Mouse (Mus musculus) layer of hippocampus, adult 2 months (tissue): Measurements from ENCODE around the gene Triobp. TPM values are rescaled to one million over a fixed set of nuclear protein-coding genes. Genes with fewer than 3 reads are reported as not detected.

ENCODE experiments used
- DNase-seq, 2 experiments: peaks; one replicate each; pipeline ENCODE4 v3.0.0; 2022; ENCODE audit warnings: low spot score in 2 of 2
- H3K27ac ChIP-seq: fragments of 200-600 bp; 2 replicates; pipeline ENCODE4 v1.8.1; 2022
- H3K4me3 ChIP-seq: fragments of 200-600 bp; 2 replicates; pipeline ENCODE4 v1.8.1; 2022; ENCODE audit warnings: mild to moderate bottlenecking
- CTCF ChIP-seq: fragments of 200-600 bp; conservative IDR thresholded peaks from 2 replicates; pipeline ENCODE4 v1.8.1; 2022; ENCODE audit warnings: antibody characterized with exemption, mild to moderate bottlenecking, moderate library complexity
- long read RNA-seq, 2 experiments: library from polyadenylated mRNA; stranded (forward); transcript quantifications; one replicate each; pipeline ENCODE4 v2.0.0; 2021; ENCODE audit warnings: borderline mapping rate in 2 of 2
- total RNA-seq, 2 experiments: library from RNA; stranded (reverse); gene quantifications; 2 replicates each; pipeline ENCODE4 v1.2.3; 2021

Triobp gene
- total RNA-seq, result 10 to 100 TPM; 10.0 to 13.4 TPM
- long read RNA-seq, experiment 1, partial matches to known transcripts, result 1 of 4 reads
- long read RNA-seq, experiment 1, other reads (novel, unspliced or antisense), result 0 of 4 reads
- long read RNA-seq, experiment 2, transcript Triobp-201 (14 exons, 2,570 nt), result major isoform, 7 of 10 reads
- long read RNA-seq, experiment 2, partial matches to known transcripts, result 1 of 10 reads
- long read RNA-seq, experiment 2, other reads (novel, unspliced or antisense), result 2 of 10 reads

DNA sequence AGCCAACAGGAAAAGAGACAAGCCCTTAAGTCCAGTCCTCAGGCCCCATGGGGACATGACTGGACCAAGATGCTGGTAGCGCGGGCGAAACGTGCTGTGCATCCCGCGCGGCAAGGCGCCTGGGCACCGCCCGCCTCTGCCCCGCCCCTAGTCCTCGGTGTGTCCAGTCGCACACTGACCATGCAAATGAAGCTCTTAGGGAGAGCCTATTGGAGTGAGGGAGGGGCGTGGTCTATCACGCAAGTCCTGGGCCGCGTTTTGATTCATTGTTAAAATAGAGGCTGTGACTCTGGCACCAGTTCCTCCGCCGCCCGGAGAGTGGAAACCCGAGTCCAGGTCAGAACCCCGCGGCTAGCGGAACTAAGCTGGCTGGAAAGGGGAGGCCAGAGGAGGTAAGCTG is at the start of gene Triobp:
Triobp (plus strand) TSS at position 68 of the 400 bp plus-strand sequence.
- Histone ChIP-seq H3K27ac (no peak within 1 kb of the TSS), H3K4me3 (peak within 1 kb of the TSS; percentile 55)
- DNase-seq, result peak; percentile 64 to 84
- no peak for TF ChIP-seq CTCF

DNA sequence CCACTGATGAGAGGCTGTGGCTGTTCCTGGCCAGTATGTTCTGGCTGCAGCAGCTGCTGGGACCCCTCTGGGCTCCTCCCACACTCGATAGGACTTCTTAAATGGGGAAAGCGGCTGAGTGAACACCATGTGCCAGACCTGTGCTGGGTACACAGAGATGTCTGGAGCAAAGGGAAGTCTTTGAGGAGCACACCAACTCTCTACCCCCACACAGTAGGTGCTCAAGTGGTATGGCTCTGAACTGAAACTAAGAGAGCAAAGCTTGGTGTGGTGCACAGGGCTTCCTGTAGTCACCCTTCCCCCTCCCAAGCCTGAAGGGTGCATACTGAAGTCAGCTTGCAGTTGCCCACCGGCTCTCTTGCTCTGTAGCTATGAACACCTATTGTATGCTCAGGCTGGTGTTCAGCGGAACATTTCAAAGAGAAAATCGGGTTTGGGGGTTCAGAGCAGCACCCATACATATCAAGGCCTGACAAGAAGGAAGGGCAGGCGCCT is 49.0 kb upstream of the Triobp start:
- H3K27ac ChIP-seq, result peak overlapping the region; percentile 64; the same call in 1 of the 2 replicates
- DNase-seq, result no peak
- no peak for TF ChIP-seq CTCF
- H3K4me3 ChIP-seq, result no peak overlapping the region

DNA sequence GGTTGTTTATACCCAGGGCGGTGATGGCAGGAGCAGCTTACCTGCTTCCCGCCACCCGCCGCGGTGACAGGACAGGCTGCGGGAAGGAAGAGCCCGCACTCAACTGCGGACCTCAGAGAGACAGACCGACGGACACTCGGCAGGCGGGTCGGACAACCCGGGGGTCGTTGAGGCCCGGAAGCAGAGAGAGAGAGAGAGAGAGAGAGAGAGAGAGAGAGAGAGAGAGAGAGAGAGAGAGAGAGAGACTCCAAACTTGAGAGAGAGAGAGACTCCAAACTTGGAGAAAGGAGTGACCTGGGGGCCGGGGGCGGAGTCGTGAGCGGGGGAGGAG is 48.1 kb upstream of the Triobp start, which contains the start of gene Gm49510:
Gm49510 (plus strand) TSS at position 259 of the 331 bp plus-strand sequence.
- Histone ChIP-seq H3K27ac (peak within 1 kb of the TSS; percentile 93), H3K4me3 (peak within 1 kb of the TSS; percentile 87)
- no peak for TF ChIP-seq CTCF
- DNase-seq, result no peak

DNA sequence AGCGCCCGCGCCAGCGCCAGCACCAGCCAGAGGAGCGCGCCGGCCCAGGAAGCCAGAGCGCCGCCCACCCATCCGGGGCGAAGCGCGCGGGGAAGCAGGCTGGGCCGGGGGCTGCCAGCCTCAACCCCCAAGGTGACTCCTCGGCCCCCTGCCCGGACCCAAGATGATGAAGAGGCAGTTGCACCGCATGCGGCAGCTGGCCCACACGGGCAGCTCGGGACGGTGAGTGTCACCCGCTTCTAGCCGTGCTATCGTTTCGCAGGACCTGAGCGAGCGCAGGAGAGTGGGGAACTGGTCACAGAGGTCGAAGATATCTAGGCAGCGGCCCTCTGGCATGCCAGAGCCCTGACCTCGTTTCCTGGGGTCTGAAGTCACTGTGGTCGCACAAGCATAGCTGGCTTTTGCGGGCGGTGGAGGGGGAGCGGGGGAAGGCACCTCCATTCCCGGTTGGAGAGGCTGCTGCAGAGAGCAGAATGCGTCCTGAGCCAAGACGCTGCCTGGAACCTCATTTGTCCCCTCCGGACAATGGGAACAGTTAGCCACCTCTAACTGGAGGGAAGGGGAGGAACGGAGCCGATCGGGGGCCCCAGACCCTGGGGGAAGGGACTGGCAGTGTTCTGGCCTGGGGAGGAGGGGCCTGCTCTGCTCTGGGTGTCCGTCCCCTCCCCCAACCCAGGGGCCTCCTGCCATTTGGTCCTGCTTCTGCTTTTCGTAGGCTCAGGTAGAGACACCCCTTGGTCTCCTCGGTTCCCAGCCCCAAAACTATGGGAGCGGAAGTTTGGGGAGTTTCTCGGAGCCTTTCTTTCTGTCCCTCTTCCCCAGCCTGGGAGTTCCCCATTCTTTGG is 47.6 kb upstream of the Triobp start, which contains the start of gene Sh3bp1:
Sh3bp1 (plus strand) TSS at position 29 of the 845 bp plus-strand sequence.
- Histone ChIP-seq H3K4me3 (peak within 1 kb of the TSS; percentile 87), H3K27ac (peak within 1 kb of the TSS; percentile 93)
- DNase-seq, result peak in 1 of 2 experiments; percentile 57
- no peak for TF ChIP-seq CTCF

DNA sequence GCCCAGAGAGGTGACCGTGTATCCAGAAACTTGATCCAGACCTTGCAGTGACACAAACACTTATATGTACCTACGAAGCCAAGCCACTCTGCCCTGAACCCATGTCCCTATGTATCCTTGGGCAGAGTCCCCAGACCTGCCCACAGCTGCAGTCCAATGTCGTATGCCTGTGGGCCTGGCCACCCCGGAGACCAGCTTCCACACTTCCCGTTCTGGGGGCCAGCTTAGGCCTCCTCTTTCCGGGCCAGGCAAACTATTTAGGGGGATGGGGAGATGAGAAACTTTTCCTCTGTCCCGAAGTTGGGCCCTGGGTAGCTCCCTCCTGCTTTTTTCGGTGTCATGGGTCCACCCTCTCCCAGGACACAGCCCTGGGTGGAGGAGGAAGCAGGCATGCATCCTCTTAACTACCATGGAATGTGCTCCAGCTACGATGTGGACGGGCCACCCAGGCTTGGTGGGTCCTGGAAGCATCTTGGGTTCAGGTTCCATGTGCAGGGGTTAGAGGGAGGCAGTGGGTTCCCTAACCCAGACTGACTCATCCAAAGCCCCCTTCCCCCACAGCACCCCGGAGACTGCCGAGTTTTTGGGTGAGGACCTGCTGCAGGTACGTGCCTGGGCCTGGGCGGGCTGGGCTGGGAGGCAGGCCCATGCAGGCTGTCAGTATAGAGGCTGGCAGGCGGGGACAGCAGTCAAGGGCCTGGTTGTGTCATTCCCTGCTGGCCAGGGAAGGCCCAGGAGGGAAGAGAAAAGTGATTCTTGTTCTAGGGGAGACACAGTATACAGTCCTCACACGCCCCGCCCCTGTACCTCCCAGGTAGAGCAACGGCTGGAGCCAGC is 46.7 kb upstream of the Triobp start:
- DNase-seq, result no peak
- Histone ChIP-seq H3K27ac (peak overlapping the region; percentile 93), H3K4me3 (peak overlapping the region; percentile 87)
- TF ChIP-seq CTCF, result no peak

DNA sequence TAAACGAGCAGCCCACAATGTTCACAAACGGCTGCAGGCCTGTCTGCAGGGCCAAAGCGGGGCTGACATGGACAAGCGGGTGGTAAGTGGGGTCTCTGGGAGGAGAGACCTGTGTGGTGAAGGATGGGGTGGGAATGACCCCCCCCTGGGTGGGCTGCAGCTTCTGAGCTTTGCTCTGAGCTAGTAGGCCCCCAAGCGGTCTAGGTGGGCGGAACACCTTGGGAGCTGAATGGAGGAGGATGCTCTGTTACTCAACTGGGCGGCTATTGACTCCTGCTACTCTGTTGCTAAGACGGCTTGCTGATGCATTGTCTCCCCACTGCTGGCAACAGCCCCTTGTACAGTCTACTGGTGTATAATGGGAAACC is 46.1 kb upstream of the Triobp start:
- no peak for DNase-seq
- H3K4me3 ChIP-seq, result peak overlapping the region; percentile 87; the same call in 1 of the 2 replicates

DNA sequence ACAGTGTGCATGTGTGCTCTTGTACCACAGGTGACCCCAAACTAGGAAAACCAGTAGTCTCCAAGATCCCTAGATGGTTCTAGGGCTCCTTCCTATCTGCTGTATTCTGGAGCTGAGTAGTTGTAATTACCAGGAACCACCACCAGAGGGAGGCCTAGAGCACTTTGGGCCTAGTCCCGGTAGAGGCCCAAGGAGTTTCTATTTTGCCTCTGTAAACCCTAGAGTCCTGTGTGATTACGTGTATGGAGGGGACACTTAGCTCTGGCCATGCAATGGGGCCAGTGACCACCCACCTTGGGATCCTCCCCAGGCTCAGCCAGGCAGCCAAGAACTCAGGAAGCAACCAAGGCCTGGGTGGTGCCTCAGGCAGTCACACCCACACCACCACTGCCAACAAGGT is 44.3 kb upstream of the Triobp start:
- Histone ChIP-seq H3K27ac (no peak overlapping the region), H3K4me3 (no peak overlapping the region; the same call in 1 of the 2 replicates)
- peak; percentile 98 for TF ChIP-seq CTCF
- peak; percentile 83 to 92 for DNase-seq

More for the DNA sequence above, 46.1 kb upstream of the Triobp start:
- no peak overlapping the region for H3K27ac ChIP-seq
- no peak; the same call in 1 of the 2 replicates for TF ChIP-seq CTCF

DNA sequence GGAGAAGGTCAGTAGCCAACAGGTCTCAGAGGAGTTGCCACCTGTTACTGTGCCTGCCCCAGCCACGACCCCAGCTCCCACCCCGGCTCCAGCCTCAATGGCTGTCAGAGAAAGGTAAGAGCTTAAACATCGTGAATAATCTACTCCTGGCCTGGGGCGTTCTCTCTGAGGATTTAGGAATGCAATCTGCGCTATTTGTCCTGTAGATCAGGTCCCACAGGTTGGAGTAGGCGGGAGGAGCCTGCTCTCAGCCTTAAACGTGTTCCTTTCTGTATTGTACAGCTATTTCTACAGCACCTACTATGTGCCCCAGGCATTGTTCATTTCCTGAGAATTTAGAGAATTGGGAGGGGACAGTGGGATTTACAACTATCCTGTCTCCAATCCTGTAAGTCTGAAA is 39.1 kb upstream of the Triobp start:
- H3K4me3 ChIP-seq, result no peak overlapping the region
- H3K27ac ChIP-seq, result no peak overlapping the region
- DNase-seq, result no peak
- TF ChIP-seq CTCF, result no peak

DNA sequence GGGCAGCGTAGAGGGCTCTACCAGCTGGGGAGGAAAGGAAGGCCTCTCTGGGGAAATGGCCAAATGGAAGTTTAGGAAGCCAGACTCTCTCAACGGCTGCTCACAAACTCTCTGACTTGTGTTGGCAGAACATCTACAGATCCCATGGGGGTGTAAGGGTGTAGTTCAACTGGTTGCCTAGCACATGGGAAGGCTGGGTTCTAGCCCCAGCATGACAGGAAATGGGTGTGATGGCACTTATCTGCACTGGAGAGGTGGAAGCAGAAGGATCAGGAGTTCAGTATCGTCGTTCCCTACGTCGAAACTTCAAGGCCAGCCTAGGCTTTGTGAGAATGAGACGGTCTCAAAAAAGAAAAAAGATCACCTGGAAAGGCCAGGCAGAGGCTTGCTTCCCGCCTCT is 38.5 kb upstream of the Triobp start:
- TF ChIP-seq CTCF, result no peak
- Histone ChIP-seq H3K27ac (no peak overlapping the region), H3K4me3 (no peak overlapping the region)
- DNase-seq, result no peak

DNA sequence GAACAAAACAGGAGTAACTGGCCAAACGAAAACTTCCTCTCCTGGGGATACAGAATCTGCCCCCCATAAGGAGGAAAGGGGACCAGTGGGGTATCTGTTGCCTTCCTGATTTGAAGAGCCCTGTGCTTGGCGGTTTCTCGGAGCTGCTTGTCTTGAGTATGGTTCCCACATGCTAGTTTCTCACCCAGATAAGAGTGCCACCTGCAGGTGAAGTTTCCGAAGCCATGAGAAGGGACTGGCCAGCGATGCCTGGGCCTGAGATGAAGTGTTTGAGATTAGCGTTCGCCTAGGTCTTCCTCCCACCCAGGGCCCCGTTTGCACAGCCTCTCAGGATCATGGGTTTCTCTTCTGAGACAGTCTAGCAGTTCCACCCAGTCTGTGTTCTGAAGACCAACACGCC is 35.5 kb upstream of the Triobp start:
- no peak overlapping the region for H3K4me3 ChIP-seq
- no peak for DNase-seq
- H3K27ac ChIP-seq, result no peak overlapping the region
- TF ChIP-seq CTCF, result peak; percentile 67

DNA sequence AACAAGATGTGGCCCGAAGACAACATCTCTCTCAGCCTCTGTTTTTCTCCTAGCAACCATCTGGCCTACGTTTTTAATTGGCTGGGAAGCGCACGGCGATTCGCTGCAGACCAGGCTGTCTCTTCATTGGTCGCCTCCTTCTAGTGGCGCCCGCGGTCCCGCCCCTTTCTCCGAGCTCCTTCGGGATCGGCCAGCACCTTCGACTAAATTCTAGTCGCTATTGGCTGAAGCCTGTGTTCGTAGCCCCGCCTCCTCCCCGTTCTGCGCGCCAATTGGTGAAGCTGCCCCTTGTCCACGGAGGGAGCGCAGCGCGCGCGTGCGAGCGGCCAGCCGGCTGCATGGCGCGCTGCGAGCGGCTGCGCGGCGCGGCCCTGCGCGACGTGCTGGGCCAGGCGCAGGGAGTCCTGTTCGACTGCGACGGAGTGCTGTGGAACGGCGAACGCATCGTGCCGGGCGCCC is 33.9 kb upstream of the Triobp start, which contains the start of gene Pdxp:
Pdxp (plus strand) TSS at position 288 of the 459 bp plus-strand sequence.
- peak; percentile 96 to 98 for DNase-seq
- TF ChIP-seq CTCF, result no peak
- H3K4me3 ChIP-seq, result peak within 1 kb of the TSS; percentile 80
- H3K27ac ChIP-seq, result peak within 1 kb of the TSS; percentile 96

DNA sequence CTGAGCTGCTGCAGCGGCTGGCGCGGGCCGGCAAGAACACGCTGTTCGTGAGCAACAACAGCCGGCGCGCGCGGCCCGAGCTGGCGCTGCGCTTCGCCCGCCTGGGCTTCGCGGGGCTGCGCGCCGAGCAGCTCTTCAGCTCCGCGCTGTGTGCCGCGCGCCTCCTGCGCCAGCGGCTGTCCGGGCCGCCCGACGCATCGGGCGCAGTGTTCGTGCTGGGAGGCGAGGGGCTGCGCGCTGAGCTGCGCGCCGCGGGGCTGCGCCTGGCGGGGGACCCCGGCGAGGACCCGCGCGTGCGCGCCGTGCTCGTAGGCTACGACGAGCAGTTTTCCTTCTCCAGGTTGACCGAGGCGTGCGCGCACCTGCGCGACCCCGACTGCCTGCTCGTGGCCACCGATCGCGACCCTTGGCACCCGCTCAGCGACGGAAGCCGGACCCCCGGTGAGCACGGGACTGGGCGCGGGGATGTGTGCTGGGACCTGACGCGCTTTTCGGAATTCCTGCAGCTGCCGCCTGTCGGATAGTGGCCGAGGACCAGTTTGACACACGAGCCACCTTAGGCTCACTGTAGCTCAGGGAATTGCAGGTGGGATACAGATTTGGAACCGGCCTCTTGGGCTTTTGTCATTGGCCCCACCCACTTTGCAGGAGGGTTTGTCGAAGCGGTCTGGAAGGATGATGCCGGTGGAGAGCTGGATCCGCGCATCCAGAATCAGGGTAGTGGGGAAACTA is 33.3 kb upstream of the Triobp start:
- peak overlapping the region; percentile 96 for H3K27ac ChIP-seq
- H3K4me3 ChIP-seq, result peak overlapping the region; percentile 80
- peak in 1 of 2 experiments; percentile 51 for DNase-seq
- no peak for TF ChIP-seq CTCF
